In the genomic region with DNA sequence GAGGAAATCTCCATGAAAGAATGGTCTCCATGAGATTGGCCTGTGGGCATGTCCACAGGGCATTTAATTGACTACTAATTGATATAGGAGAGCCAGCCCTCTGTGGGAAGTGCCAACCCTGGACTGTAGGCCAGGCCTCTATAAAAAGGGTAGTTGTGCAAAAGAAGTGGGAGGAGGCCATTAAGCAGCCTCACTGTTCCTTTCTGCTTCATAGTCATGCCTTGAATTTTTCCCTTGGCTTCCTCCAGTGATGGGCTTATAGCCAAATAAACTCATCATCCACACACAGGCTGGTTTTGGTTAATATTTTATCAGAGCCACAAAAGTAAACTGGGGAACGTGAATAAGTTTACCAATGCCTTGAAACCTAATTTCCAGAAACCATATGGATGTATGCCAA, we compare ENCODE assay signal across 27 mouse cellular contexts. TPM values are rescaled to one million over a fixed set of nuclear protein-coding genes. Genes with fewer than 3 reads are reported as not detected.
DNase-seq lines count a peak whose midpoint lies in the region; ATAC-seq and TF ChIP-seq lines count a peak whose summit lies in the region.
"Had no signal": no experiment of that assay in that cellular context is flagged by ENCODE, and none has a peak within 500 bp of the region (broad histone marks: within the 10 kb centered on the region; RNA-seq: fewer than 3 reads in every experiment).

No protein-coding gene starts in this region.

- no peak for TF ChIP-seq POLR2A in liver, adult 2 months (IDR thresholded peaks at IDR 0.05; ENCODE audit: extremely low read depth, insufficient read depth, low read length)

- POLR2A ChIA-PET in Patski (lab: Charles Lee): no interaction called here

- no peaks in the 10 kb centered on the region for H3K36me3 ChIP-seq in liver, adult 2 months (ENCODE audit: control insufficient read depth, insufficient read depth, low read length)
- H3K36me3 ChIP-seq: embryonic facial prominence, embryonic 13.5 days; embryonic facial prominence, embryonic 15.5 days; forebrain, embryonic 10.5 days; forebrain, embryonic 12.5 days had no signal

- TF ChIP-seq CTCF in liver, adult 2 months (IDR thresholded peaks at IDR 0.05; ENCODE audit: low read depth, low read length): no peak
- no peak for TF ChIP-seq CTCF in Patski (IDR thresholded peaks at IDR 0.05)

- H3K4me1 ChIP-seq in liver, adult 2 months (ENCODE audit: control insufficient read depth, insufficient read depth, low read length): no peaks in the 10 kb centered on the region; the same call in 1 of the 2 replicates
- H3K4me1 ChIP-seq: embryonic facial prominence, embryonic 13.5 days; embryonic facial prominence, embryonic 15.5 days; forebrain, embryonic 10.5 days; forebrain, embryonic 12.5 days had no signal

- WGBS in liver, adult 2 months: 8% methylated on average over 1 of the region's 1 CpGs

- CTCF ChIA-PET in Patski (lab: Charles Lee): no interaction called here

- no peak overlapping the region for H3K4me3 ChIP-seq in liver, adult 2 months (ENCODE audit: insufficient read depth, low read depth, low read length)
- H3K4me3 ChIP-seq: embryonic facial prominence, embryonic 13.5 days; embryonic facial prominence, embryonic 15.5 days; erythroblast, embryonic 14.5 days; forebrain, embryonic 10.5 days; forebrain, embryonic 12.5 days had no signal

- in situ Hi-C loops in Patski (cut with MboI; ENCODE audit: low pct_unique_long_range_greater_than_20kb): no loop called here

- H3K27me3 ChIP-seq in liver, adult 2 months (ENCODE audit: control insufficient read depth, insufficient read depth, low read length): no peaks in the 10 kb centered on the region
- peaks cover 10% of the 10 kb centered on the region for H3K27me3 ChIP-seq in Patski
- H3K27me3 ChIP-seq: embryonic facial prominence, embryonic 15.5 days had no signal

- H3K9ac ChIP-seq in liver, adult 2 months (ENCODE audit: low read depth, low read length): no peak overlapping the region
- H3K9ac ChIP-seq: embryonic facial prominence, embryonic 13.5 days; embryonic facial prominence, embryonic 15.5 days; forebrain, embryonic 12.5 days had no signal

- DNase-seq in kidney, adult 9 months: peak; percentile 43
- no peak for DNase-seq in kidney, adult 11 months
- peak; percentile 41 for DNase-seq in liver, adult 2 months (ENCODE audit: extremely low read depth, low read depth, low spot score)
- no peak for DNase-seq in liver
- peak; percentile 10 for DNase-seq in Patski (ENCODE audit: low read depth, low spot score)
- DNase-seq in gastrocnemius, adult 18-20 months (ENCODE audit: low spot score): no peak
- DNase-seq in cerebellum, adult 9-11 months: no peak
- DNase-seq: adrenal gland, adult 2 months; adrenal gland, postnatal 10 days; adrenal gland, postnatal 25 days; cerebellum, adult 11-12 months; cerebellum, adult 2 months; cerebellum, adult 9-10 months; cerebellum, postnatal 14 days; cerebellum, postnatal 36 days; embryo, embryonic 11 days had no signal

- no peaks in the 10 kb centered on the region for H3K79me2 ChIP-seq in liver, adult 2 months (ENCODE audit: control insufficient read depth, insufficient read depth, low read length)

- ATAC-seq in Patski: peak; percentile 55
- ATAC-seq: forebrain, embryonic 14.5 days; forebrain, embryonic 16.5 days had no signal

- no peak overlapping the region for H3K27ac ChIP-seq in liver, adult 2 months (replicated peaks; ENCODE audit: insufficient read depth, low read depth, low read length)
- H3K27ac ChIP-seq: embryonic facial prominence, embryonic 13.5 days; embryonic facial prominence, embryonic 15.5 days; forebrain, embryonic 10.5 days; forebrain, embryonic 12.5 days had no signal

RNA-seq across cellular contexts. Expression of a gene that starts 38.2 kb away (rescaled TPM):
- not detected in 2 replicates for total RNA-seq in liver, adult 2 months (2014; rRNA removed)
- not detected in 2 replicates for polyA plus RNA-seq in liver, adult 2 months (2012; rRNA removed)
- not detected for polyA plus RNA-seq in Patski (2021)
- not detected for total RNA-seq in gastrocnemius, adult 18-20 months (2021)
- total RNA-seq: adrenal gland, adult 2 months; adrenal gland, postnatal 10 days; adrenal gland, postnatal 25 days; adrenal gland, postnatal 4 days; common myeloid progenitor, adult 5-6 weeks had no signal
- polyA plus RNA-seq: adrenal gland, adult 2 months; C2C12; embryonic facial prominence, embryonic 11.5 days; embryonic facial prominence, embryonic 13.5 days; embryonic facial prominence, embryonic 15.5 days; erythroblast, embryonic 14.5 days; forebrain, embryonic 10.5 days; forebrain, embryonic 12.5 days; forebrain, embryonic 14.5 days; forebrain, embryonic 16.5 days had no signal

Comparison
In these comparisons a context has a peak if more than half of its experiments do, and no peak if none do; other contexts are left out.
1. DNase-seq: peak in kidney, adult 9 months (single experiment), liver, adult 2 months (single experiment) and Patski (single experiment); none in kidney, adult 11 months (single experiment), liver (single experiment), gastrocnemius, adult 18-20 months (single experiment) and cerebellum, adult 9-11 months (single experiment).